Mouse (Mus musculus) activated CD4-positive, CD25-positive, alpha-beta regulatory T cell (primary cell): ENCODE results near the gene Ank2. TPM values are rescaled to one million over a fixed set of nuclear protein-coding genes. Genes with fewer than 3 reads are reported as not detected.

Experiments
- polyA plus RNA-seq, 2 experiments: library from polyadenylated mRNA; unstranded; fragments of 100-300 nt; shearing (Covaris generic); gene quantifications; one replicate each; pipeline ENCODE4 v1.2.1; 2017

Ank2 gene
- 1 to 10 TPM in 1 of 2 experiments, under 1 TPM in 1; 0.19 to 1.1 TPM for polyA plus RNA-seq

DNA sequence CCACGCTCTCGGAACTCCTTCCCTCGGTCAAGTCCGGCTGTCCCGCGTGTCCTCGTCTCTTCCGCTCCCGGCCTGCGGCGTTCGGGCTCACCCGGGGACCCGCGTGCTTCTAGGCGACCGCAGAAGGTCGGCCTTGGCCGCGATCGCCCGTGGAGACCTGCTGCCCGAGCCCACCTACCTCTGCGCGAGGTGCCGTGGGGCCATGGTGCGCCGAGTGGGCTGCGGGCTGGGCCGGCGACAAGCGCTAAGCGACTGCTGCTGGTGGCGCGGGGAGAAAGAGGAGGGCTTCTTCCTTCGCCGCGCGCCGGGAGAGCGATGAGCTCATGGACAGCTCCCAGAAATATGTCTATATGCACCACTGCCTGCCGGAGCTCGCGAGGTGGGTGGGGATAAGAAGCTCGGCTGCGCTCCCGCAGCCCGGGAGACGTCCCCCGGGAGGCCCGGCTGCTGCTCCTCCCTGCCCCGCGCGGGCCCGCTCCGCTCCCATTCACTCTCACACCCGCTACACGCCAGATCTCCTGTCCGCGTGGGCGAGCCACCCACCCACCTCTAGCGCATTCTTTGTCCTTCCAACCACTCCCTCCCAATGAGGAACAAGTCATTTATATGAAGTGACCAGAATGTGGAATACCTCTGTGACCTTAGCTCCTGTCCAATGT is at the start of gene Ank2:
Gene Ank2 (minus strand): TSS at position 609 of the 659 bp plus-strand sequence.

Other genes with a start within 250 kb of the Ank2 start
- 10 to 100 TPM; 51.6 to 55.7 TPM for gene Larp7, start 54.0 kb upstream of the Ank2 start, polyA plus RNA-seq
- gene Zgrf1, start 54.1 kb upstream of the Ank2 start, polyA plus RNA-seq: 1 to 10 TPM; 2.1 to 5.7 TPM
- gene Neurog2, start 133.8 kb upstream of the Ank2 start, polyA plus RNA-seq: not detected